Mouse (Mus musculus) left cerebral cortex, postnatal 14 days (tissue): ENCODE measurements around the gene Rnls. TPM values are rescaled to one million over a fixed set of nuclear protein-coding genes. Genes with fewer than 3 reads are reported as not detected.
"Not testable (repeated sequence)": the region's sequence is repeated elsewhere in the genome, so short reads cannot be mapped to it uniquely, and the experiment has no call there.

Experiments
- DNase-seq, 2 experiments: peaks; one replicate each; pipeline ENCODE4 v3.0.0; 2021 to 2022; ENCODE audit warnings: low spot score in 2 of 2, mixed read lengths in 1 of 2
- intact Hi-C: fragments of 180-260 bp; cut with DNase I; formaldehyde crosslinking; loops from one replicate; pipeline ENCODE4 v1.15.1; 2025
- long read RNA-seq, 2 experiments: library from polyadenylated mRNA; stranded (forward); transcript quantifications; one replicate each; pipeline ENCODE4 v2.0.0; 2021
- total RNA-seq, 2 experiments: library from RNA; stranded (reverse); gene quantifications; 2 replicates each; pipeline ENCODE4 v1.2.3; 2021

Gene Rnls
- 1 to 10 TPM; 1.9 TPM for total RNA-seq
- long read RNA-seq, experiment 1: 0 reads
- long read RNA-seq, experiment 2, partial matches to known transcripts: 0 of 3 reads
- long read RNA-seq, experiment 2, other reads (novel, unspliced or antisense): 0 of 3 reads

- intact Hi-C loops: no loop called here
- DNase-seq: peak; percentile 79 to 85
Observed at GRCm38 (mm10) chr19:33391651-33392382, at the start of gene Rnls. Rnls (minus strand) TSS chr19:33392295.

DNA sequence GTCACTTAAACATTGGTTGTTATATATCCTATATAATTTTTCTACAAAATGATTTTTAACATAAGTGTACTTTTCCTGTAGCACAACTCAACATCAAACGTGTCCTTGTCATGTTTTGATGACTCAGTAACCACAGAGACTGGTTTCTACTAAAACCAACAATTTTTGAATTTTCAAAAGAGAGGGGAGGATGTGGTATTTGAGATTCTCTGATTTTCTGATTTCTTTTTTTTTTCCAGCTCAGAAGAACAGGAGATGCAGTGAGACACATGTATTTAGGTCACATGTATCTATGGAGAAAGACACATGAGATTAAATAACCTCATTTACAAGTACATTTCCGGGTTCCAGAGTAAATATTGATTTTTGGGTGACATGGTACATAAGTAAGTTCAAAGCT lies 37.4 kb upstream of the Rnls start:
- intact Hi-C loops: no loop called here
- DNase-seq: no peak

GRCm38 (mm10) chr19:33419368-33419767 lies 27.3 kb upstream of the Rnls start:
- intact Hi-C loops, DNase-seq: not testable (repeated sequence)

DNA sequence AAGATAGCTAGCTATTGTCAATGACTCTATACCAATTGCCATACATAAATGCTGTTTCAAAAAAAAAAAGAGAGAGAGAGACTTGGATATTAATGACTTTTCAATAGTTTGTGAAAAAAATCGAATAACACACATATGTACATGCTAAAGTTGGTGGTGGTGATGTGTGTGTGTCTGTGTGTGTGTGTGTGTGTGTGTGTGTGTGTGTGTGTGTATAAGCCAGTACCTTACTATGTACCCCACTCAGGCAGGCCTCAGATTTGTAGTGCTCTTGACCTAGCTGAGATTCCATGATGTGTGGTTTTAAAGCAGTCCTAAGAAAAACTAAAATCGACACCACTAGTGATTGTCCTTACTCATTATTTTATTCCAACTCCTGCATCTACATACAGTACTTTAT lies 11.3 kb downstream of the Rnls start:
- no peak for DNase-seq
- intact Hi-C loops: loop anchor here (5.0 kb wide), 1 partner anchor 641 kb away; no protein-coding TSS in a partner anchor

DNA sequence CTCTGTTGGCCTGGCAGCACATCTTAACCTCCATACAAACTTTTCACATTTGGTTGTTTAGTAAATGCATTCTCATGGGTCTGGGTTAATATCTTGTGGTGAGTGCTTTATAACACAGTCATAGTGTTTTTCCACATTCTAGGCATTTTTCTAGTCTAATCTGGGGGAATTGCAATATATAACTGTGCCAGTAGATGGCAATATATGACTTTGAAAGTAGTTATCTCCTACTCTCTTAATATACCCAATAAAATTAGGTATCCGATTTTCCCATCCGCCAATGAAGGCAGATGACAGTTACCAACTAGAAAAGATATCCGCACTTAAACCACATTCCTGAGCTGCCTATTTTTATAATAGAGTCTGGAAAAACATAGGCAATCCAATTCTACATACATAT lies 11.7 kb downstream of the Rnls start:
- DNase-seq: peak; percentile 18 to 56
- intact Hi-C loops: loop anchor here (5.0 kb wide), 1 partner anchor 642 kb away; no protein-coding TSS in a partner anchor

DNA sequence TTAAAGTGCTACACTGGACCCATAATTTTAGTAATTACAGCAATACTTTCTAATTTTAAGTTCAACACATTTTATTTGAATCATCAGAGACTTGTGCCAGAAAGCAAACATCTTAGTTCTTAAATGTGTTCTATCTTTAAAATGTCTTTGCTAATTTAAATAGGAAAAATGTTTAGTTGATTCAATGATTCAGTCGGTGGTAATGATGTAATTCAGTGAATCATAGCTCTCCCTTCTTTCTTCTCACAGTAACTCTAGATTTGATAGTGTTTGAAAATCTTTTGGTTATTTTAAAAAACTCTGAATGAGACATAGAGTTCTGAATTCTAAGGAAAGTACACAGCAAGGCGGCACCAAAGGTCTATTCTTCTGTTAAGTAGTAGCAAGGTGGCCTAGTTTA lies 23.3 kb downstream of the Rnls start:
- intact Hi-C loops: loop anchor here (10.0 kb wide), 2 partner anchors 264 to 614 kb away; partner anchors contain the start of gene Pten

DNA sequence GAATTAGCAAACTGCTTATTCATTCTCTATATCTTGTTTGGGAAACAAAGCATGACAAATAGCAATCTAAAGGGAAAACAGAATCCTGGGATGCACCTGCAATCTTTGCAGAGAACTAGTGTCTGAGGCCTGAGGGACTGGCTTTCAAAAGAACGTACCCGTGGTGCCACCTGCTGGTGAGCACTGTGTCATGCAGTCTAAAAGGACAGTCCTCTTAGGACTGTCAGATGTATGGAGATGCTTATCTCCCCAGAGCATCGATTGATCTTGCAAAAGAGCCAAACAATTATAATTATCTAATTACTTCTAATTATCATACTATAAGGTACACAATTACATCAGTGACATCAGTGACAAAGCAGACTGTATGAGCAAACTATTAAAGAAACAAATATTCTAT lies 25.4 kb downstream of the Rnls start:
- DNase-seq: peak; percentile 84 to 88
- intact Hi-C loops: loop anchor here (1.0 to 10.0 kb wide), 4 partner anchors 140 to 651 kb away; partner anchors contain the start of gene Pten

More for the DNA sequence above, 23.3 kb downstream of the Rnls start:
- no peak for DNase-seq

- no peak for DNase-seq
- intact Hi-C loops: no loop called here
Observed at GRCm38 (mm10) chr19:33357019-33357418, 35.1 kb downstream of the Rnls start.

- intact Hi-C loops: loop anchor here (5.0 kb wide), 1 partner anchor 98 kb away; no protein-coding TSS in a partner anchor
- peak in 1 of 2 experiments; percentile 6 for DNase-seq
Observed at GRCm38 (mm10) chr19:33340119-33340518, 52.0 kb downstream of the Rnls start.

- intact Hi-C loops: no loop called here
- DNase-seq: no peak
Observed at GRCm38 (mm10) chr19:33326706-33327641, 65.1 kb downstream of the Rnls start.

DNA sequence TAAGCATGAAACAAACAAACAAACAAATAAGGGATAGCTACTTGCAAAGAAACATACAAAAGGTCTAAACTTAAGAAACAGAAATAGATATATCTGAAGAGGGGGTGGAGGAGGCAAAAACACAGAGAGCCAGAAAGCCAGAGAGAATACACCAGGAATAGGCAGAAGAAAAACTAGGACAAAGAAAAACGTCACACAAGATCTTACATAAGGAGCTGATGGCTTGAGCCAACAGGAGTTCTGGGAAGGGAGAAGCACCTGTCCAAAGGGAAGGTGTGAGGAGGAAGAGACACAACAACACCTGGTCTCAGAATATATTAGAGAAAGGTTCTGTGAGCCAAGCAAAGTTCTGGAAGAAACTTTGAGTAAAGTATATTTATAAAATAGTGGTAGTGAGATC lies 73.3 kb downstream of the Rnls start:
- DNase-seq: peak in 1 of 2 experiments; percentile 31
- intact Hi-C loops: no loop called here

- intact Hi-C loops: no loop called here
Observed at GRCm38 (mm10) chr19:33317130-33317529, 75.0 kb downstream of the Rnls start.

DNA sequence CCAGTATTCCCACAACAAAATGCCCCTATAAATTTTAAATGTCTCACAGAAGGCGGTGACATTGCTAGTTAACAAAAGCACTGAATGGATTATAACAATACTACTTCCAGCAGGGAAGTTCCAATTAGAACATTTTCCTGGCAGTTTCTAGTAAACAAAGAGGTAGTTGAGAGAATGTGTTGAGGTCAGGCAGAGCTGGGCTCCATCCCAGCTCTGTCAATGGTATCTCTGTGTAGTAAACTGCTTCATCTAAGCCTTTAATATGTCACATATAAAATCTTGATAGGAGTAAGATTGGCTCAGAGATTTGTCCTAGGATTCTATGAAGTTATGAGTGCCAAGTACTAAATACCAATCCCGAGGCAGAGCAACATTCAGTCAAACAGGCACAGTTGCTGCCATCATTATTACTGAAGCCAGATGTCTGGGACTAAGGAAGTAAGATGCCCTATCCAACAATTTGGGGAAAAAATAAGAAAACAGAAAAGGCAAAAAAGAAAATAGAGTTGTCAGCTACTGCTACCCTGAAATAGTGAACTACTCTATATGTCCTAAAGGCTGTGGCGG lies 92.3 kb downstream of the Rnls start:
- intact Hi-C loops: no loop called here
- no peak for DNase-seq

More at GRCm38 (mm10) chr19:33317130-33317529, 75.0 kb downstream of the Rnls start:
- peak in 1 of 2 experiments; percentile 33 for DNase-seq

DNA sequence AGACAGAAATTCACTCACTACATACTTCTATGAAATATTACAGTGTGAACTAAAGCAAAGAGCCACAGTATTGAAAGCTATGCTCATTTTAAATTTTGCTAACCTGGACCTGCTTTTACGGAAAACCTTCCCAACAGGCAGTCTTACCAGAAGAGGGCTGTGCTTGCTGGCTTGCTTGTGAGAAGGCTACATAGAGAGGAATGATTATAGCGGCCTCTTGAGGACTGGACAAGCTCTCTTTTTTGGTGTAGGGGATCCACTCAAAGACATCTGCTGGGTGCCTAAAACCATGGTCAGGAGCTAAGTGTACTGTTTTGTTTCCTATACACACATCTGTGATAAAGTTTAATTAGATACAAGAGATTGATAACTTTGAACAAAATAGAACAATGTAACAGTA lies 95.8 kb downstream of the Rnls start:
- intact Hi-C loops: no loop called here

DNA sequence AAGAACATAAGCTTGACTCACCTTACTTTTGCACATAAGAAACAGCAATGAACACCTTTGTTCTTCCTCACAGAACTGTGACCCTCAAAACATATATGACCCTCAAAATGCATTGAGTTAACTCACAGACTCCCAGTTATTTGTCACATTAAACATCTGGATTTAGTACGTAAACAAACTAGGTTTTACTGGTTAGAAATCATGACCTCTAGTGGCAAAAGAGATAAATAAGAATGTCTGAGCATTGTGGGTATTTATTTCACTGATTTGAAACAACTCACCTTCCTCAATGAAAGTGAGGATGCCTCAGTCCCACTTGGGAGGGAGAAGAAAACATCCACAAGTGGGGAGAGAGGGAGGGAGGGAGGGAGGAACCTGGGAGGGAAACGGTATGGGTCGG lies 109.1 kb downstream of the Rnls start:
- intact Hi-C loops: no loop called here
- DNase-seq: no peak

More for the DNA sequence above, 95.8 kb downstream of the Rnls start:
- DNase-seq: no peak

DNA sequence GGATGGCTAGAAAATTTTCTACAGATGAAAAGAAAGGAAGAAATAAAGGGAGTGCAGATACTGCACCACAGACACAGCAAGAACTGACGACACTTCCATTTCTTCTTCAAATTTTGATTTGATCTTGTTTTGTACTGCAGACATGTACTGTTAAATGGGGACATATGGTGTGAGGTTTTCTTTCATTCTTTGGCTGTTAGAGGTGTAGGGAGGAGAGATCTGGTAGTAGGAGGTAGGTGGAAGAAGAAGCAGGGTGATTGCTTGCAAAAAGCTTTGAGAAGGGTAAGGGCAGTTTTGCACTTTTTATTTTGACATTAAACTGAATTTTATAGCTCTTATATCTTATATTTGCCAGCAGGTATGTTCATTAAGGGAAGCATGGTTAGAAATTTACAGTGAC lies 115.7 kb downstream of the Rnls start:
- DNase-seq: no peak
- intact Hi-C loops: no loop called here

GRCm38 (mm10) chr19:33273676-33274075 lies 118.4 kb downstream of the Rnls start:
- intact Hi-C loops: no loop called here
- no peak for DNase-seq

DNA sequence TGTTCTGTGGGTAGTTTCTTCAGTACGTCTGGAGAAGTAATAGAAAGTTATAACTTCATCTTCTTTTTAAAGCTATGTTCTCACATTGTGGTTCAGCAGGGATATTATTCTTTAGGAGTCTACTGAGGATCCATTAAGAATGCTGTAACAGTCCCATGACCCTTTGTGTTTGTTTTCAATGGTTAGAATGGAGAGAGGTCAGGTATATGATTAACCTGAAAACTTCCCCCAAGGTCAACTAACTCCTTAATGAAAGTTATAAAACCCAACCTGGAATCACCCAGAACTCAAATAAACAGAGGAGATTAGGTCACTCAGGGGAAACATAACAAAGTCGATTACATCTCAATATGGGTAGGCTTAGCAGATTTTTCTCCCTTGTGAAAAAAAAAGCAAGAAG lies 120.5 kb downstream of the Rnls start:
- intact Hi-C loops: no loop called here
- no peak for DNase-seq

DNA sequence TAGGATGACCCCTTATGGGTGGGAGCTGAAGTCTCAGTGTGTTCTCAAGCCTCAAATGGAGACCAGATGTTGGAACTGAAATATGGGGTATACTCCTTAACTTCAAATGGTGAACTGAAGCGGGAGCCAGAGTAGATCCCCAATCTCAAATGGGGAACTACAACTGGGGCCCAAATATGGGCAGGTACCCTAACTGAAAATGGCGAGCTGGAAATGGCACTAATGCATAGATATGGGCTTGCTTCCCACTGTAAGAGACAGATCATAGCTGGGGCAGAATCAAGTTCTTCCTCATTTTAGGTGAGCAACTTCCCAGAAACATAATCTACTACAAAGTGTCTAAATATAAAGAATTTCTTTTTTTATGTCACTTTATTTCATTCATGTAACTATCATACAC lies 121.9 kb downstream of the Rnls start:
- intact Hi-C loops: no loop called here
- no peak for DNase-seq
